Mouse (Mus musculus) neutrophil, adult 65 days (primary cell): ENCODE measurements around the gene Sp9. TPM values are rescaled to one million over a fixed set of nuclear protein-coding genes. Genes with fewer than 3 reads are reported as not detected.

ENCODE experiments used
- total RNA-seq: library from RNA; stranded (reverse); gene quantifications from 2 replicates; pipeline ENCODE4 v1.2.4, GENCODE M21; 2023

Gene Sp9
- total RNA-seq = not detected in 2 replicates

DNA sequence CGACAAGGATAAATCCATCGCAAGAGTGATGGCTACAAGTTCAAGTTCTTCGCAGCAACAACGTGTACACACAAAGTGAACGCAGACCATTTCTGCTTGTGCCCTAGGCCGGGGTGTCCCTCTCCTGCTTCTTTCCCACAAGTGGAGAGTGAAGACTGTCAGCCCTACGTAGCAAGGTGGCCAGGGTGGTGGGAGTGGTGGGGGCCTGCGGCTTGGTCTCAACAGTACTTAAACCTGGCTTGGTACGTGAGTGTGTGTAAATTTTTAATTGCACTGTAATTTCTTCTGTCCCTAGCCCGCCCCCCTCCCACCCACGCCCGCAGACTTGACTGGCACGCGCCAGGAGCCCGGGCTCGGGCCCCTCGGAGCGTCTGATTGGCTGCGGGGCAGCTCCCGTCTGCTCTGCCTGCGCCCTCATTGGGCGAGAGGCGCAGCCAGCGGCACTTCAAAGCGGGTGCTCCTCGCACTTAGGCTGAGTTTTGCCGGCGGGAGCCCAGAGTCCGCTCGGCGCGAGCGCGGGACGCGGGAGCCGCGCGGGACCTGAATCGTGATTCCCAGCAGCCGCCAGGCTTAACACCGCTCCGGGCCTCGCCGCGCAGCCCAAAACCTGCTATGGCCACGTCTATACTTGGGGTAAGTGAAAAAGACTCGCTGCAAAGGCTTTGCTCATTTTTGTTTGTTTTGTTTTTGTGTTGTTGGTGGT lies at the start of gene Sp9:
TSS of gene Sp9 (plus strand) at position 467 of the 703 bp plus-strand sequence.

DNA sequence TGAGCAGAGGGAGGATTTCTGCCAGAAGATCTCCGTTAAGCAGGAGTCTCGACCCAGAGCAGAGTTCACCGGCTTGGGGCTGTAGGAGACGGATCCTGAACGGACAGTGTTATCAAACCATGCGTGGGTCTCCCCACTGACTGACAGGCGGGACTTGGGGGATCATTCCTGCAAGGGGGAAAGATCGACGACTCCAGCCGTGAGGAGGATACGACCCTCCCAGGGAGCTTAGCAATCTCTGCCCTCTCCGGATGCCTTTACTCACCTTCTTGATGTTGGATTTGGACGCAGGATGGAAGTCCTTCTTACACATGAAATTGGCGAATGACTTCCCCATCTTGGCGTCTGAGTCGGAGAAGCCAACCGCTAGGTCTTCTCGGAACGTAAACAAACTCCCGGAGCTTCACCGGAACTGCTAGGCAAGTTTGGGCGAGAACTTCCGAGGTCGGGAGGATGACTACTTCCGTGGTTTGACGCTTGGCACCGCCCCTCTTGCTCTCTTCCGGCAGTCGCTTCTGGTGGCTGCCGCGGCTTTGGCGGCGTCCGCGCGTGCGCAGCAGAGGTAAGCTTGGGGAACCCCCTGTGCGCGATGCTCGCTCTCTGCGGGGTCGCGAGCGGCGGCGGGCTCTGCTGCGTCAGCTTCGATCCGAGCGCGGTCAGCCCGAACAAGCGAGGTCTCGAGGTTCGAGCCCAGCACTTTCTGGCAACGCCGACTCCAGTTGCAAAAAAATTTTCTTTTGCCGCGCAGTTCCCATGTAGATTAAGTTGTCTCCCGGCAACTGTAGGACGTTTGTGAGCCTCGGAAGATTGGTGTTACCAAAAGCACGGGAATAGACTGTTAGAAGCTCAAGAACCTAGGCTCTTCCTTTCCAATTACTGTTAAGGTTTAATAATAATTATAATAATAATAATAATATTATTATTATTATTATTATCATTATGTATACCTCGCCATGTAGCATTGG lies 40.7 kb downstream of the Sp9 start, which contains the start of the genes Scrn3 and Cir1:
TSS of gene Scrn3 (plus strand) at position 450 of the 965 bp plus-strand sequence.
TSS of gene Cir1 (minus strand) at position 550 of the 965 bp plus-strand sequence.

Other genes starting within 250 kb of the Sp9 start
- 17.6 and 22.0 TPM in 2 replicates for gene Ola1, start 53.0 kb upstream of the Sp9 start, total RNA-seq
- 5.5 TPM in 2 replicates for gene Scrn3, start 40.7 kb downstream of the Sp9 start, total RNA-seq
- gene Cir1, start 40.8 kb downstream of the Sp9 start, total RNA-seq = 36.0 and 39.0 TPM in 2 replicates
- gene Gpr155, start 114.6 kb downstream of the Sp9 start, total RNA-seq = 1.9 and 2.2 TPM in 2 replicates